Mouse (Mus musculus): ENCODE data around the gene Sorcs3.

The Sorcs3 gene

DNA sequence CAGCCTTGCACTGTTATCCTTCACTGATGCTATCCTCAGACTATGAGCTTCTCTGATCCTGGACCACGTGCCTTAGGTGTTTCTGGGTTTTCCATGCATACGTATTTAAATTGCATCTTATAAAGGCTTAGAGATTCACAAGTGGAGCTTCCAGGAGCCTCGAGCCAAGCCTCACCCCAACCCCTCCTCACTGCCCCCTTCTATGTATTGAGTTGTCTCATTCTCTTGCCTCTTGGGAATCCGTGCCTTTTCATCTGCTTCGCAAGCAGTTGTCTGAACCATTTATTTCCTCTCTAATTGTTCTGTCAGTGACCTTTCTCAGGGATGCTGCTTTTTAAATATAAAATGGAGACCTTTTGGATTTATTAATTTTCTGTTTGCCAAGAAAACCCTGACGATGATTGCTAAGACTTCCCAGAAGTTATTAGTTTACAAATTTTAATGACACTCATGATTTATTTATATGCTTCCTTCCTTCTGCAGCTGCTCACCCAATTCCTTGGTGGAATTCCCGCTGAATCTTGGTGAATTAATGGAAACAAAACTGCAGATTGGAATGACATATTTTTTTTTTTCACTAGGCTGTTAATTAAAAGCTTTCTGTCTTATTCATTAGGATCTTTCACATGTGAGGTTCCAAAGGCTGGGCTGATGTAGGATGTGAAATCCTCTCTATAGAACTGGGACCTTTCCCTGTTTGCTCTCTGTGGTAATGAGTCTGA, 199.1 kb downstream of the Sorcs3 start:
- DNase-seq: no peak

DNA sequence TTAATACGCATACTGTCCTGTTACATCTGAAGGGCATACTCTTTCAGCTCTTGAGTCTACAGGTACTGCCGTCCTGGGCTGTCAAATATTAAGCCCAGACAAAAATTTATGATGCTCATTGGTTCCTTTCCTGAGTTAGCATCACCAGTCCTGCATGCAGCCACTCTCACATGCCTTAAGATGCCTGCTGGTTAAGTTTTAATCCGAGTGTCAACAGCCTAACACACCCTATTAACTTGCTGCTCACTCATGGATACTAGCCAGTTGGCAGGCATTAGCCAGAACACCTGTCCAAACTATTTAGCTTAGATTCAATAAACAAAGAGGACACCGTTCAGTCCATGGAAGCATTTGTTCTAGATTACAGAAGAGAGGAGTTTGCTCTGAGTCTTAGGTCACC, 202.4 kb downstream of the Sorcs3 start:
- DNase-seq: no peak

DNA sequence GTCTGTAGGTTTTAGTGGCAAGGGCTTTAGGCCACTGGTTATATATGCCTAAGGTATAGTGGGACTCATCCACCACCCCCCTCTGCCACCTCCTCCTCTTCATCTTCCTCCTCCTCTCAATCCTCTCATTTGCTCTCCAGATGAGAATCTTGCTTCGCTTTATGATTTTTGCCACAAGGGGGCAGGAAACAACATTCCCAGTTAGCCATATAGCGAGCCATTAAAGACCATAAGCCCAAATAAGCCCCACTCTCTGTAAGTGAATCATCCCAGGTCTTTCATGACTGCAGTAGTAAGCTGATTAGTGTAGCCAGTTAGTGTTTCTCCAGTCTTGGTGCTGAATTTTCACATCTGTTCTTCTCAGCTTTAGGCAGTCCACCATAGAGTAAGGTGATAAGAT, 205.5 kb downstream of the Sorcs3 start:
- DNase-seq: no peak

GRCm38 (mm10) chr19:48413836-48414235, 208.0 kb downstream of the Sorcs3 start:
- DNase-seq: no peak

- DNase-seq: no peak
Observed at GRCm38 (mm10) chr19:48418356-48418755, 212.5 kb downstream of the Sorcs3 start.

DNA sequence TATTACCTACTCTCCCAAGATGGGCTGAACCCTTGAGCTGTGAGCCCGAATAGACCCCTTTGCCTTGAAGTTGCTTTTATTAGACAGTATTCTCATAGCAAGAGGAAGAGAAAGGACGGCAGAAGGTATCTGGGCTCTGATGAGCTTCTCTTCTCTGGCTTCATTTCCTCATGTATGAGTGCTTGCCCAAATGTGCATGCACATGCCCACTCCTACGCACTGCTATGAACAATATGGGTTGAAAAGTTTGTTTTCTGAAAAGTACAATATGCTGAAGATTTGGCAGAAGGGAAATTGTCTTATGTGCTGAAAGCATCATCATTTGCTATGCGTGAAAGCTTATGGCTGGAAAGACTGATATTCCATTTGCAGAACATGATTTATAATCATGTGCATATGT, 223.4 kb downstream of the Sorcs3 start:
- no peak for DNase-seq

DNA sequence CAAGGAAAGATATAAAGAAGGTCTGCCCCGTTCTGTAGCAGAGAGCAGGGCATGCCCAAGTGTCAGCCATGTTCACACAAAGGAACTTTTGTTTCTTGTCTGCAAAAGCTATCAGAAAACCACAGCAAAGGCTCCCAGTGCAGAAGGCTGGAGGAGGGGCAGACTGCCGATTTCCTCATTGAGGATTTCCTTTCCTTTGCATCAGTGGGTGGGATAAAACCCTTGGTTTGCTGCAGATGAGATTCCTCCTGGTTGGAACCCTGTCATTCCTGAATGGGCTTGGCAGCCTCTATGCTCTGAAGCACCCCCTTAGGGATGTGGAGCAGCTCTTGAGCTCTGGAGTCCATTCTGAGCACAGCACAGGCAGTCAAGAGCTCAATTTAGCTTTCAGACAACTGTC, 223.9 kb downstream of the Sorcs3 start:
- no peak for DNase-seq

DNA sequence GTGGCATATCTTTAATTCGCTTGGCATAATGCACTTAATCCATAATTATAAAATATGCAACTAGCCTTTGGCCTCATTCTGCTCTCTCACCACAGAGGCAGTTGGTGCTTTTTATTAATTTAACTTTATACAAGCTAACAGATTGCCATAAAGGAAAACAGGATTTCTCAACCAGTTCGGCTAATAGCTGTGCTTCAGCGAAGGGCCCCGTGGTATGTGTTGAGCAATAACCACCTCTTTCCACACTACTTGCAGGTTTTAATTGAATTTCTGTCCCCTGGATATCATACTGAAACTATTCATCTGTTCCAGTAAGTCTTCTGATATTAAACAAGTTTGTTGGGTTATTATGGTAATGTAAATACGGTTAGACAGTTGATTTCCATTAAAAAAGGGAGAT, 224.5 kb downstream of the Sorcs3 start:
- DNase-seq: no peak

GRCm38 (mm10) chr19:48438450-48438849, 232.6 kb downstream of the Sorcs3 start:
- DNase-seq: no peak

- DNase-seq: no peak
Observed at GRCm38 (mm10) chr19:48461141-48461540, 255.3 kb downstream of the Sorcs3 start.

DNA sequence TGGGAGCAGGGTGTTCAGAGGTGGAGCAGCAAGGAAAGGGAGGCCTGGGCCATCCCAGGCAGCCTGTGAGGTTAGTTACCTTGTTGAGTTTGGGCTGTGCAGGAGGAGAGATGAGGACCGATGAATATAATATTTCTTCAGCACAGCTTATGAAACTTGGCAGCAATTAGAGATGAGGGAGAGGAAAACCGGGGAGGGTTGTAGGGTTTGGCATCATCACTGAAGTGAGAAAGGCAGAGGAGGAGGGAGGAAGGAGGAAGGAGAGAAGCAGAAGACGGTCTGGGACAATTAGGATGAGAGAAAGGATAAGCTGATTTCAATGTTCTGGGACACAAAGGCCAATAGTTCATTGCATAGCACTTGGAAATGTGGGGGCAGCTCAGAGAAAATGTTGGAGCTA, 256.6 kb downstream of the Sorcs3 start:
- DNase-seq: no peak

DNA sequence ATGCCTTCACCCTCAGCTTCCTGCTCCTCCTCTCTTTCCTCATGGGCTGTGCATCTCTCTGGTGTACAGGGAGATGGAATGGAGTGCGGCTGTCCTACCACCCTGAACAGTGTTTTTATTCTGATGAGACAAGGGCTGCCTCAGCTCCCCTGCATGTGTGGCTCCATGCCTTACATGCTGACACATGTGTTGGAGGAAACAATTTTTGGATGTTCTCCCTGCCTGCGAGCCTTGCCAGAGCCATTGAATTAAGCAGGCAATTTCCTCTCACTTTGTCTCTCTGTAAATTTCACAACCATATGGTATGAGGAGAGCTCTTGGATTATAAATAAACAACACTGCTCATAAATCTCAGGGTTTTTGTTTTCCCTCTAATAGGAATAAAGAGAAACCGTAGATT, 257.7 kb downstream of the Sorcs3 start:
- DNase-seq: no peak

GRCm38 (mm10) chr19:48467471-48467870, 261.6 kb downstream of the Sorcs3 start:
- DNase-seq: no peak

GRCm38 (mm10) chr19:48469791-48470410, 264.1 kb downstream of the Sorcs3 start:
- no peak for DNase-seq

DNA sequence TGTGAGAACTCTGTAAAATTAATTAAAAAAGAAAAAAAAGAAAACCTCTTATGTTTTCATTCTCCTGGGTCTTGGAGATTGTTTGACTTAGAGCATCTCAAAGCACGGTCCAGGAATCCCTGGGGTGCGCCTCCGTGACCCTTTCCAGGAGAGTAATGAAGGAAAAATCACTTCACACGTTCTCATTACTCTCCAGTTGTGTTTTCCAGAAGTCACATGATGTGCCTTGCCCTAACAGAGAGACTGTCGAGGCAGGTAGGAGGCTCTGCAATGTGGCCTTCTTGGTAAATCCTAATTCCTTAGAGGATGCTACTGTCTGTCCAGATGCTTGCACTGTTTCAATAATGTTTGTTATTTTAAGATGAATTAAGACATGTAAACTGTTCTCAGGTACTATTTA, 266.1 kb downstream of the Sorcs3 start:
- DNase-seq: no peak

GRCm38 (mm10) chr19:48475784-48476410, 270.1 kb downstream of the Sorcs3 start:
- no peak for DNase-seq

DNA sequence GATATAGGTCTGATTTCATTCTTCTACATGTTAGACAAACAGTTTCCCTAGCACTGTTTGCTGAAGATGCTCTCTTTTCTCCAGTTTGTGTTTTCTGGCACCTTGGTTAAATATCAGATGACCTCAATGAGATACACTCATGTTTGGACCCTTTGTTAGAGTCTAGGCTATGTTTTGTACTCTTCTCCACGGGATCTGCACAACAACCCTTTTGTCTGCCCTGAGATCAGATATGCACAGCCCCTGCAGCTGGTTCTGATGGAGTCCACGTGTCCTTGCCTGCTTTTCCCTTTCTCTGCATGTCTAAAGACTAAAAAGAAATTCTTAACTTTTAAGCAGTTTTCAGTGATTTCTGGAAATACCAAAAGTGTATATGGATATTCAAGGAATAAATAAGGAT, 273.0 kb downstream of the Sorcs3 start:
- DNase-seq: no peak

DNA sequence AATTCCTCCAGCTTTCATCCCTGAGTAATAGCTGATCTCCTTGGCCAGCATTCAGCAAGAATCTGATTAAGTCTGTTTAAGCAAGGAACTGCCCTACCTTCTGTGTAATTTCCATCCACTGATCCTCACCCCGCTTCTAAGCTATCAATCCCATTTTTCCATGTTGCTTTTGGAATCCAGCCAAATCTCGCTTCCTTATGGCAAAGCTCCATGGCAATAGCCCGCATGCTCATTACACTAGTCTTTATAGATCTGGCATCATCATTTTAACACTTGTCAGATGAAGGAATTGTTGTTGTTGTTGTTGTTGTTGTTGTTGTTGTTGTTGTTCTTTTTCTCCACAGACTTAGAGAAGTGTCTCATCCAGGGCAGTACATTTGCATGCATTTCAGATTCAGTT, 277.1 kb downstream of the Sorcs3 start:
- no peak for DNase-seq

GRCm38 (mm10) chr19:48491111-48491510, 285.3 kb downstream of the Sorcs3 start:
- no peak for DNase-seq

- no peak for DNase-seq
Observed at GRCm38 (mm10) chr19:48503896-48504620, 298.2 kb downstream of the Sorcs3 start.

- DNase-seq: no peak
Observed at GRCm38 (mm10) chr19:48523803-48524202, 318.0 kb downstream of the Sorcs3 start.

DNA sequence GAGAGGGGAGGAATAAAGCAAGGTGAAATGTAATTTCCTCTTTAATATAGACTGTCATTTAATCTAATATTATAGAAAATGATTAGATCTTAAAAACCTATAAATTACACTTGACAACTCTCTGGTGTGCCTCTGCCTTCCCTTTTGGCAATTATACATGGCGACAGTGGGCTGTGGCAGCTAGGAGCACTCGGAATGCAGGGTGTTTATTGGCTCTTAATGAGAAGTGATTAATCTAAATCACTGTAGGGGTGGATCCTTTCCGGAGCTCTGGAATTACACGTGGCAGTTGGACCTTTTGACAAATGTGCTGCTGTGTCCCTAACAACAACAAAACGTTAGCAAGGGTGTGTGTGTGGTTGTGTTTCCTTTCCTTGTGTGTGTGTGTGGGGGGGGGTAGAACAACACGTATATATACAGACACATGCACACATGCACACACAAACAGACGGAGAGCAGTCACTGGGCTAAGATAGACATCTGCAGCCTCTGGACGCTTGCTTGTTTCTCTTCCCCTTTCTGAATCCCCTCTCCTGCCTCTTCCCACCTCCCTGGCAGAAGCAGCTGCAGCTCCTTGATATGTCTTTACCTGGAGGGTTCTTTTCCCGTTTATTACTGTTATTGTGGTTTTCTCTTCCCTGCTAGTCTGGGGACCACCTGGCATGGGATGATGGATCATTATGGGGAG, 318.8 kb downstream of the Sorcs3 start:
- no peak for DNase-seq

DNA sequence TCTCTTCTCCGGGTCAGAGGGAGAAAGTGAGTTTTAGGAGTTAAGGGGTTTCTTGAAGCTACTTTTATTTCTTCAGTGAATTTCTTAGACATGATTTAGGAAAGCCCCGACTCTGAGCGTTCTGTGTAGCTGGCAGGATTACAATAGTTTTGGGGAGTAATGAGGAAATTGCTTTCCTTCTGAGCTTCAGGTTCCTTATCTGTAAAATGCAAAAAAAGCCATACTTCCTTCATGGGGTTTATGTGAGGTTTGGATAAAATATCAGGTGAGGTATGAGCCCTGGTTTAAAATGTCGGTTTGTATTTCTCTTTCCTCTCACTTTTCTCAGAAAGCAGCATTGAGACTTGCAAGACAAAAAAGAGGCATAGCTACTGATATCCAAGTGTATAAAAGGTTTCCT, 327.8 kb downstream of the Sorcs3 start:
- no peak for DNase-seq

All from spleen, adult 18-20 months (tissue).